Mouse (Mus musculus) gastrocnemius, postnatal 25 days (tissue): Measurements from ENCODE around the gene Cd7. TPM values are rescaled to one million over a fixed set of nuclear protein-coding genes. Genes with fewer than 3 reads are reported as not detected.
A peak's percentile ranks its signal among the peaks of the same experiment; 100 is the strongest.

Experiments used
- DNase-seq: peaks from one replicate; pipeline ENCODE4 v3.0.0; 2022
- total RNA-seq, 2 experiments: library from RNA; stranded (reverse); gene quantifications; 1 replicate in 1 of 2; 2 replicates in 1 of 2; pipeline ENCODE4 v1.2.3; 2021

Cd7 gene
- total RNA-seq, 2 experiments from 2014 or later: not detected

DNA sequence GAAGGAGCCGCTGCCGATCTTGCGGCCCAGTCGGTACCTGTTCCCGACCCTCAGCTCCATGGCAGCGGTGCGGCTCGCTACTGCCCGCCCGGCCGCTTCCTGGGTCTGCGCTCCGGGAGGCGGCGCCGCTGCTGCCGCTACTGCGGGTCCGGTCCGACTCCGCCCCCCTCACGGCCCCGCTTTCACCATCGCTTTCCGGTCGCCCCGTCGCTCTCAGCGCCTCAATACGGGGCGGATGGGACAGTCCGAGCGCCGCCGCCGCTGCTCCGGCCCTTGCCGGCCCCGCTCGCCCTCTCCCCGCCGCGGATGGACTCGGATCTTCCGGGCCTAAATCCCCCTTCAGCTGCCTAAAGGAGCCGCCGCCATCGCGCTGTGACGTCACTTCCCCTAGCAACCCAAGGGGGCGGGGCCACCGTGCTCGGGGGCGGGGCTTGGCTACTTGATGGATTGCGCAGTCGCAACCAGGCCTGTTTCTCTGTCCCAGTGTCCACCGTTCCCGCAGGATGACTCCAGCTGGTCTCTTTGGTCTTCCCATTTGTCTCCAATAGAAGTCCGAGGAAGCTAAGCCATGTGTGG, 48.2 kb downstream of the Cd7 start, which contains the start of gene Csnk1d:
TSS of gene Csnk1d (minus strand) at position 380 of the 576 bp plus-strand sequence.
- DNase-seq: peak; percentile 97

DNA sequence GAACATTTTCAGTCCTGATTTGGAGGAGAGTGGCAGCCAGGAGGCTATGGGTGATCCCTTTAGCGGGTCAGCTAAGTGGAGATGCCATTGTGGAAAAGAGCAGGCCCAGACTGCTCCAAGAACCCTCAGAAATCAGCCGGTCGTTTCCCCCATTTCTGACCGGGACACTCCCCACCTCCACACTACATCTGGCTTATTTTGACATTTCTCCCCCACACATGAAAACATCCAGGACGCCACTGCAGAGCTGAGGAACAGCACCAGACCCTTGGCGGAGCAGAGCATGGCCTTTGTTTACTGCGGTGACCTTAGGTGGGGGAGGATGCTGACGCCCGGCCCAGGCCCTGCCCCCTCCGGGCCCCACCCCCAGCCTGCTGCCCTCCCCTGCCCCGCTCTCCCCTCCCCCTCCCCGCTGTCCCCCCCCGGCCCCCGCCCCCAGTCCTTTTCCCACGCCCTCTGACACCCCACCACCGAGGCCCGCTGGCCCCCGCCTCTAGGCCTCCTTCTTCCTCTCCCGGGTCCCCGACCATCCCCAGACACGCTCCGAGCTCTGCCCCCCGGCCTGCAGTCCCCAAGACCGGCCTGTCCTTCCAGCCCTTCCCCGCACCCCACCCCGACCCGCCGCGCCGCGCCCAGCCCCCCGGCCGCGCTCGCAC, 49.0 kb downstream of the Cd7 start:
- peak; percentile 72 for DNase-seq

DNA sequence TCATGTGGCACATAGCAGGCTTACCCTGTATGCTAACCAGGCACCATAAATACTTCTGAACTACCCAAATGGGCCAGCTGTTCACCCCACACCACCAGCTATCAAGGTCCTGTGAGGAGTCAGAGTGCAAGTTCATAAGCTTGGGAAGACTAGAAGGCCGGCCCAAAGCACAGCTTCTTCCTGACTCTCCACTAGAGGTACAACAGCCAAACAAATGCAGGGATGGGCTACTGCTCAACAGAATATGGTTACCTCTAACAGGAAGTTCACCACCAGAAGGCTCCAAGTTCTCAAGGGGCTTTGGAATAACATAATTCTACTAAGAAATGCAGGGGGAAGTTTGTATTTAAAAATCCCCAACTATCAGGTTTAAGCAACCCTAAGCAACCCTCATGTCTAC, 49.7 kb downstream of the Cd7 start:
- DNase-seq: no peak

DNA sequence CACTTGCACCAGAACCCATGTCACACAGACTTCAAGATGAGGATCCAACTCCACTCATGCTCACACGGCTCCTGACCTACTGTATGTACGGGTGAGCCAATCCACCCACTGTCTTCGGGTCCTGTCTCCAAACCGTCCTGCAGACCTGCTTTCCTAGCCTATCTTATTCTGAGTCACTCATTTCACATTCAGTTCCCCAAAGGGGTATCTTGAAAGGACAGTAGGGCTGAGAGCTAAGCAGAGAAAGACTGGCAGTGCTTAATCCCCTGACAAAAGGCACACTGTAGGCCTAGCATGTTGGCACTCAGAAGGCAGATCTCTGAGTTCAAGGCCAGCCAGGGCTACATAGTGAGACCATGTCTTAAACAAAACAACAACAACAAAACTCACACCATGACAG, 50.8 kb downstream of the Cd7 start:
- DNase-seq: no peak

DNA sequence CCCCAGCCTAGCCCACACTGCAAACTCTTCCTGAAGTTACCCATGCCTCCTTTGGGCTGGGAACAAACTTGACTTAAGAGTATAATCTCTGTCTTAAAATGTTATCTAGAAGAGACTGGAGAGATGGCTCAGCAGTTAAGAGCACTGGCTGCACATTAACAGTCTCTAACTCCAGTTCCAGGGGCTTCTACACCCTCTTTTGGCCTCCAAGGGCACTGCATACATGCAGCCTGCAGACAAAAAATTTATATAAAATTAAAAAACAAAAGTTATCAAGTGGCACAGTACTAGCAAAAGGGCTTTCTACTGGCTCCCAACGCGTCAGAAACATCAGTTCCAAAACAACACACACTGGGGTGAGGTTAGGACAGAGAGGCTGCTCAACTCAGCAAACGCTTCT, 51.6 kb downstream of the Cd7 start:
- DNase-seq: no peak

Other genes with a start within 250 kb of the Cd7 start
- 10 to 100 TPM; 32.6 to 36.2 TPM for gene Dus1l, start 243.0 kb downstream of the Cd7 start, total RNA-seq
- gene Fasn, start 214.9 kb downstream of the Cd7 start, total RNA-seq: 10 to 100 TPM; 11.1 to 59.9 TPM
- gene Ccdc57, start 106.5 kb downstream of the Cd7 start, total RNA-seq: 1 to 10 TPM; 2.8 to 2.9 TPM
- gene Slc16a3, start 90.9 kb downstream of the Cd7 start, total RNA-seq: 100 to 1,000 TPM; 313 to 418 TPM
- 10 to 100 TPM; 45.8 to 52.6 TPM for gene Csnk1d, start 48.1 kb downstream of the Cd7 start, total RNA-seq
- gene Sectm1b, start 24.2 kb upstream of the Cd7 start, total RNA-seq: not detected
- gene Sectm1a, start 41.8 kb upstream of the Cd7 start, total RNA-seq: not detected
- gene Tex19.2, start 79.3 kb upstream of the Cd7 start, total RNA-seq: not detected
- gene Tex19.1, start 106.7 kb upstream of the Cd7 start, total RNA-seq: not detected
- gene Uts2r, start 120.9 kb upstream of the Cd7 start, total RNA-seq: 1 to 10 TPM in 1 of 2 experiments, under 1 TPM in 1; 0.35 to 1.1 TPM
- gene Hexdc, start 165.0 kb upstream of the Cd7 start, total RNA-seq: 1 to 10 TPM; 4.8 to 6.9 TPM
- gene Ogfod3, start 165.3 kb upstream of the Cd7 start, total RNA-seq: 10 to 100 TPM; 11.5 to 11.6 TPM
- 1 to 10 TPM; 3.0 to 3.6 TPM for gene Cybc1, start 189.9 kb upstream of the Cd7 start, total RNA-seq
- 10 to 100 TPM; 78.0 to 90.7 TPM for gene Narf, start 197.8 kb upstream of the Cd7 start, total RNA-seq
- 10 to 100 TPM; 20.1 to 27.1 TPM for gene Foxk2, start 220.6 kb upstream of the Cd7 start, total RNA-seq